Mouse (Mus musculus) A20 (cell line): ENCODE results near the gene Igf1.

Experiments used
- DNase-seq: peaks from one replicate; pipeline ENCODE4 v3.0.0-alpha.2; 2011; ENCODE audit warnings: low read depth, low spot score

Gene Igf1

DNA sequence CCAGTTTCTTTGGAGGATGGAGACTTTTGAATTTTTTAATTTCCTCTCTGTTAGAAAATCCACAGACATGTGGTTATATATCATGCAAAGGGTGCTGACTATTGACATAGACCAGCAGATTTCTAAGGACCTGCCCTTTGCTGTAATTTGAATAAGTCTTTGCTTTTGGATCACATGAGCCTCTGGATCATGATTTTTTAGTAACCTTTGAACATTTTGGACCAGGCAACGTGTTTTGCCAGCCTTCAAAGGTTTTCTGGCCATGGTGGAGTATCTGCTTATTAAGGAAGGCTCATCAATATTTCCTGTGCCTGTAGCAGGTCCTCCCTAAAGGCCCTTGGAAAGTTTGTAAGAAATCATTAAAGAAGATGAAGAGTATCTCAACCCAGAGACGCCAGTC is 37.3 kb downstream of the Igf1 start:
- DNase-seq: no peak

GRCm38 (mm10) chr10:87897331-87897730 is 39.3 kb downstream of the Igf1 start:
- no peak for DNase-seq

GRCm38 (mm10) chr10:87898826-87899225 is 40.8 kb downstream of the Igf1 start:
- no peak for DNase-seq

GRCm38 (mm10) chr10:87901916-87902315 is 43.9 kb downstream of the Igf1 start:
- no peak for DNase-seq

DNA sequence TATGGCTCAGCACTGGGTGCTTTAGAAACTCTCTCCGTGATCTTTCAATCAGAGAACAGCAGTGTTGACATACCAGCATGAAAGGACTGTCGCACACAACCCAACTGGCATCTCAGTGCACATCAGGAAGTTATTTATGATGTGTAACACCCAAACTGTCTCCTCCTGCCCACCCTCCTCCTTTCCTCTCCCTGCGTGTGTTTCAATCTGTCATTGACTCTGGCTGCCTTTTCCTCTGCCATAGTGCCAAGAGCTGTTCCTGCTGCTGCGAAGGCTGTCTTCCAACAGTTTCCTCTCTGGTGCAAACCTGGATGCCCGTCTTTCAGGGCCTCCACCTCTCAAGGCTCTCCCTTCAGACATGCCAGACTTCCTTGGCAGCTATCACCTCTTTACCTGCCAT is 46.3 kb downstream of the Igf1 start:
- no peak for DNase-seq

DNA sequence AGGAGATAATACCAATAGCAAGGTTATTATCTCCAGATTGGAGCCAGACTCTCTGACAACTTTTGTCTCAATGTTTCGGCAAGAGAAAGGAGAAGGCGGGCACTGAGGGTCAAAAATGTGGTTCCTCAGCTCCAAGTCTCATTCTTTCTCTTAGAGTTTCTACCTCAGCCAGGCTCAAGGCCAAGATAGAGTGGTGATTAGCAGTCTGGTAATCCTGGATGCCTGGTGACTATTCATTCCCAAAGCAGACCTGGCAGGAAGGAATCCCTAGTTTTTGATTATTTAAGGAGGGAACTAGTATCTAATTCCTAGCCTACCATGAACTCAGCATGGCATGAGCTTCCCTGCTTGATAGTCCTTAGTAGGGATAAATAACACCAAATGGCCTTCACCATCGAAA is 47.0 kb downstream of the Igf1 start:
- no peak for DNase-seq

GRCm38 (mm10) chr10:87906121-87906520 is 48.1 kb downstream of the Igf1 start:
- DNase-seq: no peak

- DNase-seq: no peak
These were observed 48.8 kb downstream of the Igf1 start for GRCm38 (mm10) chr10:87906757-87907307.

DNA sequence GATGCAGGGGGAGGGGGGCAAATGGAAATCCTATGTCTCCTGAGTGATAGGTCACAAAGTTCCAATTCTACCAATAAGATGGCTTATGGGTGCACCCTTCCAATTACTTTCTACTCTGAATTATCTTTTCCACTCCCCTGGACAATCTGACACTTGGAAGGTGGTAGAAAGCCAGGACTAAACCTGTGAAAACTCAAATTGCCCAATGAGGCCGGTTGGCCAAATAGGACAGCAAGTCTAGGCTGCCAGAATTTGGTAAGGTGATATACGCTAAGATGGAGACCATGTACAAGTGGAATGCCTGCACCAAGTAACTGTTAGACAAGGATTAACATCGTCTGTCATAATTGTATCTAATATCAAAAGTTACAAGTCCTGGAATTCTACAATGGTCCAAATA is 55.8 kb downstream of the Igf1 start:
- no peak for DNase-seq

DNA sequence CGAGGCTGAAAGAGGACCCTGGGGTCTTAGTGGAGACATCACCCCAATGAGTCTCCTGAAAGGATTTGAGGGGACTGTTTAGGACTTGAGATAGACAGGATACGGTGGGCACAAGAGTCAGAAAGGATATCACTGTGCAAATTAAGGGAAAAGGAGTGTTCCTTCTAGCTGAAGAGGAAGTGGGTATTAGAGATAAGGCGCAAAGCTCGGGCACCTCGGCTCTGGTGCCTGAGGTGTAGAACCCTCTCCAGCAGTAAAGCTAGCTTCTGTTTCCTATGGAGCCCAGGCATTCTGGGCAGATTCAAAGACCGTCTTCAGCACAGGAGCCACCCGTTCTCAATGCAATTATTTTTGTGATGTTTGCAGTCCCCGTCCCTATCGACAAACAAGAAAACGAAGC is 56.9 kb downstream of the Igf1 start:
- DNase-seq: no peak

DNA sequence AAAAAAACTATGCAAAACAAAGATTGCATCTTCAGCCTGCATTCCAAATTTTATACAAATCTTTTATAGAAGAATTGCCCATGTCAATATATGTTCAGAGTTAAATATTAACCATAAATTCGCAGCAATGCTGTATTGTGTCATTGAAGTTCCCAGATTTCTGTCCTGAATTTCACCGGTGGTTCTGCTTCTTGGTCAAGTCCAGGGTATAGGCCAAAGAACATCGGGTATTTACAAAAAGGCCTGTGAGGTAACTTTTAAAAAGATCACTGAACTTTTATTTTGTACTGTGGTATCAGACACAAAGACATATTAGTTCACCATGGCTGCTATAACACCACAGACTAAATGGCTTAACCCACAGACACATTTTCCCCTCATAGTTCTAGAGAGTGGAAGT is 57.7 kb downstream of the Igf1 start:
- DNase-seq: no peak

DNA sequence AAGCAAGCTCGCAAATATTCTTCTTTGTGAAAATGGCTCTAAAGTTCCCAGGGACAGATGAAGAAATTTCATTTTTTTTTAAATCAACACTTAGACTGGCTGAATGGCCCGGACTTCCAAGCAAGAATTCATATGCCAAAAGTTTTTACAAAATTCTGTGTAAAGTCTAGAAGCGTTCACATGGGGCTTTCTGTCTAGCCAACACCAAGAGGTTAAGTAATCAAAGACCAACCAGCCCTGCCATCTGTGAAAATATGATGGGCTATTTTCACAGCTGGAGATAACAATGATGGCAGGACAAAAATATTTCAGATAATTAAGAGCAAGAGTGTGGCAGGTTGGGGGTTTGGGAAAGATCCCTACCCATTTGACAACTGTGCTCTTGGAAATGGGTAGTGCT is 64.2 kb downstream of the Igf1 start:
- no peak for DNase-seq

GRCm38 (mm10) chr10:87926564-87926963 is 68.5 kb downstream of the Igf1 start:
- no peak for DNase-seq

GRCm38 (mm10) chr10:87927131-87927609 is 69.1 kb downstream of the Igf1 start:
- no peak for DNase-seq

- DNase-seq: no peak
These were observed 90.1 kb downstream of the Igf1 start for GRCm38 (mm10) chr10:87948192-87948591.

- no peak for DNase-seq
These were observed 113.5 kb downstream of the Igf1 start for GRCm38 (mm10) chr10:87971536-87971935.

- no peak for DNase-seq
These were observed 116.0 kb downstream of the Igf1 start for GRCm38 (mm10) chr10:87973911-87974631.

DNA sequence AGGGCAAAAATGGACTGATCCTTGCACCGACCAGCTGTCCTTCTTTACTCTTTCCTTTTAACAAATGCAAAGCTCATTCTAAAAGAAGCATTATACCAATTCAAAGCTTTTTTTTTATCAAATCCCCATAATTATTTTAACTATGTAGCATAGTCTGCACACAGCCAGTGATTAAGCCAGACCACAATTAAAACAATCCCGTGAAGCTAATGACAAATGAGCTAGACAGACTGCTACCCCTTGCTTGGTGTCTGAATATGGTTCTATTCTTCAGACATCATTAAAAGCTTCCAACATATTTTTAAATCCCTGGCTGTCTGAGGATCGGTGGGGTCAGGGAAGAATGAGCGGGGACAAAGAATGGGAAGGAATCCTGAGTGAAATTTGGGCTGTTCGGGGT is 127.3 kb downstream of the Igf1 start:
- no peak for DNase-seq

DNA sequence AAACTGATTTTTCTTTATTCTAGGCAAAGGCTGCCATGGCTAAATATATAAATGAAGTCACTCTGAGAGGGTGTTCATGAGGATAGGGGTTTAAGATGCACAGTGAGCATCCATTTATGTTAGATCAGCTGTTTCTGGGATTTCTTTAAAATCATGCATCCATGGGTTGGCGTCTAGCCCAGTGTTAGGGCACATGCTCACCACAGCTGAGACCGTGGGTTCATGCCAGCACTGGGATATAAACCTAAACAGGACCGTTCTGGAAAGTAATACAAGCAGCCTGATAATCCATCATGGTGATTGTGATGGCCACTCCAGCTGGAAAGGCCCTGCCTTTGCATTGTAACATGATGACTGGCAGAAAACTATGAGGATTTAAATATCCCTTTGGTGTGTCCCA is 128.1 kb downstream of the Igf1 start:
- DNase-seq: no peak
